Mouse (Mus musculus) thymus, postnatal 10 days (tissue): Measurements from ENCODE around the gene Wls.

ENCODE experiments used
- DNase-seq, 2 experiments: peaks; one replicate each; pipeline ENCODE4 v3.0.0; 2021; ENCODE audit warnings: low spot score in 2 of 2

Gene Wls

GRCm38 (mm10) chr3:159839481-159839880 is at the start of gene Wls:
Wls (plus strand) TSS chr3:159839672.
- peak; percentile 13 to 14 for DNase-seq

- DNase-seq: no peak
Measured at GRCm38 (mm10) chr3:159789781-159790180, 49.7 kb upstream of the Wls start.

GRCm38 (mm10) chr3:159831535-159831934 is 7.9 kb upstream of the Wls start:
- DNase-seq: no peak

GRCm38 (mm10) chr3:159840002-159840816 is 737 bp downstream of the Wls start:
- peak; percentile 8 to 14 for DNase-seq

GRCm38 (mm10) chr3:159840817-159841390 is 1.4 kb downstream of the Wls start:
- peak in 1 of 2 experiments; percentile 8 for DNase-seq

GRCm38 (mm10) chr3:159841458-159841857 is 2.0 kb downstream of the Wls start:
- peak in 1 of 2 experiments; percentile 3 for DNase-seq

- DNase-seq: no peak
Measured at GRCm38 (mm10) chr3:159843135-159843534, 3.7 kb downstream of the Wls start.

GRCm38 (mm10) chr3:159847410-159848016 is 8.0 kb downstream of the Wls start:
- no peak for DNase-seq

- no peak for DNase-seq
Measured at GRCm38 (mm10) chr3:159848156-159848555, 8.7 kb downstream of the Wls start.

- DNase-seq: no peak
Measured at GRCm38 (mm10) chr3:159851476-159851875, 12.0 kb downstream of the Wls start.

- DNase-seq: no peak
Measured at GRCm38 (mm10) chr3:159851980-159852379, 12.5 kb downstream of the Wls start.

GRCm38 (mm10) chr3:159857112-159857511 is 17.6 kb downstream of the Wls start:
- no peak for DNase-seq

GRCm38 (mm10) chr3:159865691-159866090 is 26.2 kb downstream of the Wls start:
- no peak for DNase-seq

GRCm38 (mm10) chr3:159878983-159879382 is 39.5 kb downstream of the Wls start:
- no peak for DNase-seq

- DNase-seq: no peak
Measured at GRCm38 (mm10) chr3:159883325-159883724, 43.9 kb downstream of the Wls start.

GRCm38 (mm10) chr3:159884802-159885201 is 45.3 kb downstream of the Wls start:
- no peak for DNase-seq

- no peak for DNase-seq
Measured at GRCm38 (mm10) chr3:159885271-159885670, 45.8 kb downstream of the Wls start.

- no peak for DNase-seq
Measured at GRCm38 (mm10) chr3:159885781-159886400, 46.4 kb downstream of the Wls start.

GRCm38 (mm10) chr3:159890176-159891056 is 50.9 kb downstream of the Wls start:
- no peak for DNase-seq

GRCm38 (mm10) chr3:159891057-159891752 is 51.7 kb downstream of the Wls start:
- DNase-seq: no peak

GRCm38 (mm10) chr3:159907329-159907728 is 67.9 kb downstream of the Wls start:
- DNase-seq: no peak
